Mouse (Mus musculus) heart, postnatal 0 days (tissue): Measurements from ENCODE around the gene Cnih1.

Source experiments
- CTCF ChIP-seq: IDR thresholded peaks from 2 replicates; pipeline ENCODE4 v1.5.1; 2016; ENCODE audit warnings: antibody characterized with exemption, control low read depth, low read depth
- EP300 ChIP-seq: IDR thresholded peaks from 2 replicates; pipeline ENCODE4 v1.6.1; 2016; ENCODE audit warnings: antibody characterized with exemption, low read depth

DNA sequence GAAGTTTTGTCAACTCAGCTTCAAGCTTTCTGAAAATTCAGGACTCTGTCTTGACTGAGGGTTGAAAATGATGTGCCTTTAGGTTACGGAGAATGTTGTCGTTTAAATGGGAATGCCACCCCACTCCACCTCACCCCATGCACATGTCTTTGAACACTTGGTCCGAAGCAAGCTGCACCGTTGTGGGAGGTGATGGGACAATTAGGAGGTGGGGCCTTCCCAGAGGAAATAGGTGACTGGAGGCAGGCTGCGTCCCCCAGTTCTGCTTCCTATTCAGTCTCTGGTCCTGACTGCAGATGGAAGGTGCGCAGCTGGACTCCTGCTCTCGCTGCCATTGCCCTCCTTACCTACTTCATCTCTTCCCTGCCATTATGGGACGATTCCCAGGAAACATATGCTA, 32.4 kb downstream of the Cnih1 start:
- TF ChIP-seq CTCF (no peak), EP300 (no peak)
